Mouse (Mus musculus) midbrain, embryonic 14.5 days (tissue): ENCODE measurements around the gene P4hb. TPM values are rescaled to one million over a fixed set of nuclear protein-coding genes. Genes with fewer than 3 reads are reported as not detected.
"Not testable (repeated sequence)": the region's sequence is repeated elsewhere in the genome, so short reads cannot be mapped to it uniquely, and the experiment has no call there.

Source experiments
- ATAC-seq: fragments of 200-750 bp; cut with Nextera tagmentation; 2 replicates; pipeline ENCODE4 v1.8.0; 2017; ENCODE audit warnings: moderate number of reproducible peaks, moderate library complexity; ENCODE audit not compliant: low FRiP score, low TSS enrichment
- DNase-seq: peaks from one replicate; pipeline ENCODE4 v3.0.0-alpha.2; 2015
- H3K27ac ChIP-seq: fragments of 300-500 bp; sonication (generic); replicated peaks from 2 replicates; pipeline ENCODE4 v1.5.1; 2014; ENCODE audit warnings: mild to moderate bottlenecking, low read depth, low read length, moderate library complexity
- H3K27me3 ChIP-seq: fragments of 300-500 bp; sonication (generic); 2 replicates; pipeline ENCODE4 v1.6.1; 2014; ENCODE audit warnings: low read length, control low read depth, mixed read lengths; ENCODE audit not compliant: control insufficient read depth, insufficient read depth
- H3K36me3 ChIP-seq: fragments of 300-500 bp; sonication (generic); 2 replicates; pipeline ENCODE4 v1.6.1; 2014; ENCODE audit warnings: low read length, control low read depth; ENCODE audit not compliant: control insufficient read depth, insufficient read depth
- H3K4me1 ChIP-seq: fragments of 300-500 bp; sonication (generic); 2 replicates; pipeline ENCODE4 v1.6.1; 2014; ENCODE audit warnings: mild to moderate bottlenecking, antibody characterized with exemption, low read length, control low read depth; ENCODE audit not compliant: control insufficient read depth, insufficient read depth
- H3K4me2 ChIP-seq: fragments of 300-500 bp; sonication (generic); 2 replicates; pipeline ENCODE4 v1.6.1; 2014; ENCODE audit warnings: mild to moderate bottlenecking, low read length, moderate library complexity
- H3K4me3 ChIP-seq: fragments of 300-500 bp; sonication (generic); replicated peaks from 2 replicates; pipeline ENCODE4 v1.5.1; 2014; ENCODE audit warnings: low read depth, low read length
- H3K9ac ChIP-seq: fragments of 300-500 bp; sonication (generic); replicated peaks from 2 replicates; pipeline ENCODE4 v1.6.1; 2014; ENCODE audit warnings: mild to moderate bottlenecking, low read length, moderate library complexity
- H3K9me3 ChIP-seq: fragments of 300-500 bp; sonication (generic); 2 replicates; pipeline ENCODE4 v1.6.1; 2016; ENCODE audit warnings: low read length, control low read depth, mixed read lengths; ENCODE audit not compliant: control insufficient read depth
- WGBS: fragments of 180-500 bp; shearing (Covaris S2); extraction: QIAGEN DNeasy Blood & Tissue Kit; methylation state at CpG from one replicate; pipeline ENCODE4 v1.1.7; 2014; 5-methylcytosine and 5-hydroxymethylcytosine counted together
- polyA plus RNA-seq: library from polyadenylated mRNA; unstranded; fragments of >200 nt; fragmentation: Nextera tagmentation; extraction: Ambion mirVana; gene quantifications from 2 replicates; pipeline ENCODE4 v1.2.1, GENCODE M21; 2014

Gene P4hb
- polyA plus RNA-seq, 1 experiment from 2014 or later = 300 TPM

DNA sequence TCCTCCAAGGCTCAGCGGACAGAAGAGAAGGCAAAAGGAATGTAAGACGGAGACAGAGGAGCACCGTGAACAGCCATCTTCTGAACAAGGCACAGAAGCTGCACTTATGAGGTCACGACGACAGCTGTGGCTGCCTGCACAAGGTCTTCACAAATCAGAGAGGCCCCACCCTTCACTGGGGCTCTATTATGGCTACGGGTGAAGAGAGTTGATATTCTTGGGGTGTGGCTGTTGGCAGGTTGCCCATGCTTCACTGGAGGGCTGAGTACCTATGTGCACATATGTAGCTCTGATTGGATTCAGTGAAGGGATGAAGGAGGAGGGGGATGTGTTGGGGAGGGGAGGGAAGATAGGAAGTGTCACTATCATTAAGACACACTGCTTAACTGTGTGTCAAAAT is 54.5 kb downstream of the P4hb start:
- no peak overlapping the region for H3K27ac ChIP-seq
- H3K9me3 ChIP-seq = no peaks in the 10 kb centered on the region
- H3K4me3 ChIP-seq = no peak overlapping the region
- H3K9ac ChIP-seq = no peak overlapping the region
- 82% methylated on average over 6 of the region's 6 CpGs for WGBS
- no peak overlapping the region for H3K4me2 ChIP-seq
- H3K36me3 ChIP-seq = no peaks in the 10 kb centered on the region
- no peaks in the 10 kb centered on the region for H3K4me1 ChIP-seq
- no peak for DNase-seq
- no peaks in the 10 kb centered on the region for H3K27me3 ChIP-seq
- no peak for ATAC-seq

DNA sequence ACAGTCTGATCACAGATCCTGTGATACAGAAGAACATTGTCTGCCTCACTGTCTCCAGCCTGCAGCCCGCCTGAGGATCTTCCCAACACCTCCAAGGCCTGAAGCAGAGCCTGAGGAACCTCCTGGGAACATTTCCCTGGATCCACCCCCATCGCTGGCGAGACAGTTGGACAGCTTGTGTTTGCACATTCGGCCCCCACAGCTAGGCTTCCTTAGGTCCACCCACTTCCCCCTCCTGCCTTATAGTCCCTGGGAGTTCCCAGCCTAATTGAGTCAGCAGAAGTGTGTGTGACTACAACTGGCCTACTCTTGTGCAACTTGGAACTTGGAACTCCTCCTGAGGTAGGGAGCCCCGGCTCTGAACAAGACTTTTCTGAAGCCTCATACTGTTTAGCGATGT is 55.0 kb downstream of the P4hb start:
- Histone ChIP-seq H3K9me3 (no peaks in the 10 kb centered on the region), H3K9ac (no peak overlapping the region), H3K36me3 (no peaks in the 10 kb centered on the region), H3K4me3 (no peak overlapping the region), H3K27ac (no peak overlapping the region), H3K4me1 (no peaks in the 10 kb centered on the region), H3K4me2 (no peak overlapping the region), H3K27me3 (no peaks in the 10 kb centered on the region)
- DNase-seq (no peak), ATAC-seq (no peak)
- 74% methylated on average over 6 of the region's 6 CpGs for WGBS

DNA sequence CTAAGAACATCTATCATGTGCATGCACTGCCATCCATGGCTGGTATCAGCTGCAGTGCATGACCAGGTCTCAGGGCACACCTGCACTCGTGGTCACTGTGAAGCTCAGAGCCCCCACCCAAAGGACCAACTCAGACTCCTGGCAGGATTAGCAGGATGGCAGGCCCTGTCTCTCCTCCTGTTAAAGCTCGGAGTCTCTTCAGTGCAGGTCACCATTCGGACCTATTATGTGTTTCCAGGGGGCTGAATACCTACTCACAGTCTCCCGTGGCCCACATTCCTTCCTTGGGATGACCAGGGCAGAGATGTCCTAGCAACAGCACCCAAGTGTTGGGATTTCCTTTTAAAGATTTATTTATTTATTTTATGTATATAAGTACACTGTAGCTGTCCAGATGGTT is 55.9 kb downstream of the P4hb start:
- Histone ChIP-seq H3K36me3 (no peaks in the 10 kb centered on the region), H3K27me3 (no peaks in the 10 kb centered on the region), H3K27ac (no peak overlapping the region), H3K4me3 (no peak overlapping the region), H3K4me1 (no peaks in the 10 kb centered on the region), H3K9ac (no peak overlapping the region), H3K4me2 (no peak overlapping the region), H3K9me3 (no peaks in the 10 kb centered on the region)
- DNase-seq (no peak), ATAC-seq (no peak)
- 67% methylated on average over 4 of the region's 4 CpGs for WGBS

DNA sequence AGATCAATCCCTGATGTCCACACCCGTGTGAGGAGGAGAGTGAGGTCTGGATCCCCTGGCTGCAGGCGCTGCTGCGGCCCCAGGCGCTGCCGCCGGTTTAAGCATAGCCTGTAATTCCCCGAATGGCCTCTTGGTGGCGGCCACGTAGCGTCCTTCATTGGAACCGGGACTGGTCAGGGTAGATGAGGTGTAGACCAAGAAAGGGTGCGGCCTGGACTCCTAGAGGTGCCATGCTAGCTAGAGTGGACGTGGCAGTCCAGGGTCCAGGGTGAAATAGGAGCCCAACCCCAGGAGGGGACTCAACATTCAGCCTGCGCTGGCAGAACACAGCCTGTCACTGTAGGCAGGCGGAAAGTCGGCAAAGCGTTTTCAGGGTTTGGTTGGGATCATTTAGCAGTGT is 57.4 kb downstream of the P4hb start:
- peak; percentile 87 for DNase-seq
- no peak; the same call in 1 of the 2 replicates for ATAC-seq
- 19% methylated on average over 17 of the region's 17 CpGs for WGBS
- Histone ChIP-seq H3K27ac (no peak overlapping the region), H3K9ac (no peak overlapping the region; the same call in 1 of the 2 replicates), H3K36me3 (no peaks in the 10 kb centered on the region), H3K4me2 (no peak overlapping the region), H3K9me3 (no peaks in the 10 kb centered on the region), H3K27me3 (no peaks in the 10 kb centered on the region), H3K4me1 (peaks cover 2% of the 10 kb centered on the region; the same call in 1 of the 2 replicates), H3K4me3 (no peak overlapping the region)

DNA sequence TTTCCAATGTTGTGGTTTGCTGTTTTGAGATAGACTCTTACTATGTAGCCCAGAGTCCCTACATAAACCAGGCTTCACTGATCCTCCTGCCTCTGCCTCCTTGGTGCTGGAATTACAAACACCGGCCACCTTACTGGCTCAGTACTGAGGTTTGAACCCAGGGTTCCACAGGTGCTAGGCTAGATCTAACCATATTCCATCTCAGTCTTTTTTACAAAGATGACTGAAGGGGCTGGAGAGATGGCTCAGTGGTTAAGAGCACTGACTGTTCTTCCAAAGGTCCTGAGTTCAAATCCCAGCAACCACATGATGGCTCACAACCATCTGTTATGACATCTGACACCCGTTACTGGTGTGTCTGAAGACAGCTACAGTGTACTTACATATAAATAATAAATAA is 58.8 kb downstream of the P4hb start:
- H3K9ac ChIP-seq, H3K4me2 ChIP-seq, H3K27ac ChIP-seq, H3K27me3 ChIP-seq, H3K9me3 ChIP-seq, H3K4me1 ChIP-seq, H3K4me3 ChIP-seq, DNase-seq, H3K36me3 ChIP-seq, ATAC-seq: not testable (repeated sequence)
- 92% methylated on average over 2 of the region's 2 CpGs for WGBS

DNA sequence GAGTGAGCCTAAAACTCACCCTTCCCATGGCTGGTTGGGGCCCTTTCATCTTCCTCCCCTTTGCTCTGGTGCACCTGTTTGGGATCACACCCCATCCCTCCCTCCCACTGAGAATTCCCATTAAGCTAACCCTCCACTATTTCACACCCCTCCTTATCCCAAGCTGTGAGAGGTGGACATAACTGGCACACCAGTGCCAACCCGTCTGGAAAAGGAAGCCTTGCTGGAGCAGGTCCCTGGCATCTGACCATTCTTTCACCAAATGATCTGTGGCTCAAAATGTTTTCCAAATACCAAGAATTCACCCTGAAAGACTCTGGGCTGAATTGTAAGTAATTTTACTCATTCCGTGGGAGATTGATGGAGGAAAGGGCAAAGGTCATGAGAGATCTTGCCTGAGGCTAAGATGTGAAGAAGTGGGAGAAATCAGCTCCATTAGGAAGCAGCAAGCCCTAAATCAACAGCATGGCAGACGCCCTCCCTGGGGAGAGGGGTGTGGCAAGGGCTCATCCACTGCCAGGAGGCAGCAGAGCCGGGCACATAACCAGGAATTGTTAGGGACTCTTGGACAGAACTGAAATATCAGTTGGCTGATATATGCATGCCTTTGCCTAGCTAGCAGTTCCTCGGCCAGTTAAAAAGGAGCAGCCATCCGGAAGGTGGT is 60.1 kb downstream of the P4hb start:
- no peak overlapping the region for H3K4me3 ChIP-seq
- H3K36me3 ChIP-seq = no peaks in the 10 kb centered on the region
- no peaks in the 10 kb centered on the region for H3K9me3 ChIP-seq
- peaks cover 6% of the 10 kb centered on the region; the same call in 1 of the 2 replicates for H3K4me1 ChIP-seq
- no peak overlapping the region for H3K9ac ChIP-seq
- 59% methylated on average over 6 of the region's 6 CpGs for WGBS
- ATAC-seq (no peak), DNase-seq (no peak)
- no peak overlapping the region for H3K27ac ChIP-seq
- H3K27me3 ChIP-seq = no peaks in the 10 kb centered on the region
- no peak overlapping the region for H3K4me2 ChIP-seq

DNA sequence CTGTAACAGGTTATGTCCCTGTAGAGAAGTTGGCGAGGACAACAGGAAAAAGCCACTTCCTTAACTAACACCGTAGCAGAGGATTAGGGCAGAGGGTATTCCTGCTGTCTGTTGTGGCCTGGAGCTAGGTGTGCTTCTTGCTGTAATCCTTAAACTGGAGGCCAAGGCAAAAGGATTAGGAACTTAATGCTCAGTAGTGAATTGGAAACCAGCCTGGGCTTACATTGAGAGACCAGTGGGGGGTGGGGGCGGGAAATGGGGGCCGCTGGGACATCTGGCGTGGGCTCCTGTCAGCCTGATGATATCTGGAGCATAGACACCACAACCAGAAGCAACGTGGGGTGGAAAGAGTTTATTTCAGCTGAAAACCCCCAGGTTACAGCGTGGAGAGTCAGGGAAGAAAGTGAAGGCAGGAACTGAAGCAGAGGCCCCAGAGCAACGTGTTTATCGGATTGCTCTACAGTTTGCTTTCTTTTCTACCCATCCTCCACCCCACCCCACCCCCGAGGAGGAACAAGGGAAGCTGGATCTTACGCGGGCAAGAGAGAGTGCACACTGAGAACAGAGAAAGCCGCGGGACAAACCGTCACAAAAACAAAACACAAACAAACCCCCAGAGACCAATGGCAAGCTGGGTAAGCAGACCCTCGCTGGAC is 62.5 kb downstream of the P4hb start:
- ATAC-seq (no peak), DNase-seq (peak; percentile 51)
- no peaks in the 10 kb centered on the region for H3K27me3 ChIP-seq
- no peaks in the 10 kb centered on the region for H3K9me3 ChIP-seq
- WGBS = 3% methylated on average over 16 of the region's 16 CpGs
- no peak overlapping the region for H3K27ac ChIP-seq
- H3K9ac ChIP-seq = peak overlapping the region; percentile 31; the same call in 1 of the 2 replicates
- H3K4me2 ChIP-seq = peak overlapping the region; percentile 41
- H3K36me3 ChIP-seq = no peaks in the 10 kb centered on the region
- peaks cover 6% of the 10 kb centered on the region; the same call in 1 of the 2 replicates for H3K4me1 ChIP-seq
- 0 out of 2 replicates have a peak overlapping the region, but pooled peaks have one; percentile 7 for H3K4me3 ChIP-seq
